Mouse (Mus musculus) adrenal gland, postnatal 25 days (tissue): ENCODE measurements at regions not wholly inside any gene's neighbourhood (a gene's known extent, or its start where the extent isn't known, plus 50 kb on each side); places are given as distances from the start of the nearest gene placed in this dataset.

ENCODE experiments used
- DNase-seq: peaks from one replicate; pipeline ENCODE4 v3.0.0; 2021; ENCODE audit warnings: mixed read lengths

DNA sequence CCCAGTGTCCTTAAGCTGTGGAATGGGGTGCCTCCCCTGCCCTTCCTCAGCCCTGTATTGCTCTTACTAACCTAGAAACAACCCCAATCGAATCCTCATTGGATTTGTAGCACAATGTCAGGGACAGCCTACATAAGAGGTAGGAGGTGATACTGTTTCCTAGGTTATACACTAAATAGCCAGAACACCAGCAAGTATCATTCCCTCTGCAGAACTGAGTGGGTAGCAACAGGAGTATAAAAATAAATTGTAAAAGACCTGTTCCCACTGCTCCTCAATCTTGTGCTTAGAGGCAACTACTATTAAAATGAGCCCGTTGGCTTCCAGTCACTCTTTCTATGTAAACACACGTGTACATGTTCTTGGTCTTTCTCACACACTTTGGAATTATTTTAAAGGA, 52.2 kb upstream of the Tnfaip3 start:
- no peak for DNase-seq

DNA sequence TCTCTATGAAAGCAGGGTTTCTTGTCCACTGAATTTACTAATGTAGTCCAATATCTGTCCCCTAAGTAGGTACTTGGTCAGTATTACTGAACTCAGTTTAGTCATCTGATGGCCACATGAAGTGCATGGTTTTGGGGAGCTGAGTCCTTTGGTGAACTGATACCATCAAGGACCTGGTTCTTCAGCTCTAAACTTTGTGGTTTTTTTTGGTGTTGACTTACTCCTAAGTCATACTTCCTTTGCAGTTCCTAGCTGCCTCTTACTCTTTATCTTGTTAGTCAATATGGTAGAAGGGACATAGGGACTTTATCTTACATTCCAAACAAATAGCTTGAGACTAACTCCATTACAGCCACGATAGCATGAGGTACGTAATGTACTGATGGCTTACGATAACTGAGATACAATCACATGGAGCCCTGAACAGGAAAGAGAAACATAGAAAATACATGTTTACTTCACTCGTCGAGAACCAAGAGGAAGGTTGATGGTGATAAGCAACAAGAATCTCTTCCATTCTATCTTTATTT, 51.4 kb upstream of the Tnfaip3 start:
- no peak for DNase-seq
